Mouse (Mus musculus): ENCODE results near the gene Lrrc4. TPM values are rescaled to one million over a fixed set of nuclear protein-coding genes. Genes with fewer than 3 reads are reported as not detected.
A peak's percentile ranks its signal among the peaks of the same experiment; 100 is the strongest.

Gene Lrrc4
- 4.5 and 4.7 TPM in 2 replicates for polyA plus RNA-seq (2014; fragmentation: Nextera tagmentation; extraction: Ambion mirVana)

DNA sequence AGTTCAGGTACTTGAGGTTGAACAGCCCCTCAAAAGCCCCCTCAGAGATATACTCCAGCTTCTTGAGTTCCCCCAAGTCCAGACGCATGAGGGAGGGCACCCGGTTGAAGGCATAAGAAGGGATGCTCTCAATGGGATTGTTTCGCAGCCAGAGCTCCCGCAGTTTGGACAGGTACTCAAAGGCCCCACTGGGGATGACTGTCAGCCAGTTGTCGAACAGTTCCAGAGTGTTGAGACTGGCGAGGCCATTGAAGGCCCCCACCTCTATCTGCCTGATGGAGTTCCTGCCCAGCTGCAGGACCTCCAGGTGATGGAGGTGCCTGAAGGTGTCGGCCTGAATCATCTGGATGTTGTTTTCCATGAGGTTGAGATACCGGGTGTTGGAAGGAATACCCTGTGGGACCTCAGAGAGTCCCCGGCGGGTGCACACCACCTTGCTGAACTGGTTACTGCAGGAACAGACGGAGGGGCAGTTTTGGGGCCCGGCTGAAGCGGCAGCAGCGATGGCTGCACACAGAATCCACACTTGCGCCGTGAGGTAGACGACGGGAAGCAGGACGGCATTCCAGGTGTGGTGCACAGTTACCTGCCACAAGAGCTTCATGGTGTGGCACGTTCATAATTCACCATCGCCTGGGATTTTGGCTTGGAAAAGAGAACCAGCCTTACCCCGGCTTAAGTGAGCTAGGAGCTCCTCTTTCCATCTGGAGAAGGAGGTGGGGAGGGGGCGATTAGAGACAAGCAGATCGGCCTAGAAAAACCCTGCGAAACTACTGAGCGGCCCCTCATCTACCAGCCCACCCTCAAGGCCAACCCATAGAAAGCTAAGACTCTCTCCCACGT lies at the start of gene Lrrc4:
Lrrc4 (minus strand) TSS at position 737 of the 843 bp plus-strand sequence.
- peak within 1 kb of the TSS; percentile 99 for H3K4me2 ChIP-seq (replicated peaks; ENCODE audit: low read depth, low read length)
- H3K9me3 ChIP-seq (ENCODE audit: control insufficient read depth, low read length), result no peaks in the 10 kb centered on the region
- peak within 1 kb of the TSS; percentile 80 for H3K4me3 ChIP-seq (ENCODE audit: low read depth, low read length)
- peak within 1 kb of the TSS; percentile 88 for H3K27ac ChIP-seq (ENCODE audit: low read depth, low read length)
- H3K27me3 ChIP-seq (ENCODE audit: control insufficient read depth, insufficient read depth, low read length), result no peaks in the 10 kb centered on the region
- DNase-seq (ENCODE audit: low spot score), result no peak
- peaks cover 9% of the 10 kb centered on the region; the same call in 1 of the 2 replicates for H3K4me1 ChIP-seq (replicated peaks; ENCODE audit: control insufficient read depth, insufficient read depth, low read length)
- 0 out of 2 replicates have a peak, but pooled peaks have one; percentile 2 for ATAC-seq (ENCODE audit: low FRiP score)
- no peaks in the 10 kb centered on the region for H3K36me3 ChIP-seq (ENCODE audit: control insufficient read depth, insufficient read depth, low read length)
- peak within 1 kb of the TSS; percentile 96 for H3K9ac ChIP-seq (ENCODE audit: low read depth, low read length)
- 21% methylated on average over 27 of the region's 27 CpGs for WGBS

DNA sequence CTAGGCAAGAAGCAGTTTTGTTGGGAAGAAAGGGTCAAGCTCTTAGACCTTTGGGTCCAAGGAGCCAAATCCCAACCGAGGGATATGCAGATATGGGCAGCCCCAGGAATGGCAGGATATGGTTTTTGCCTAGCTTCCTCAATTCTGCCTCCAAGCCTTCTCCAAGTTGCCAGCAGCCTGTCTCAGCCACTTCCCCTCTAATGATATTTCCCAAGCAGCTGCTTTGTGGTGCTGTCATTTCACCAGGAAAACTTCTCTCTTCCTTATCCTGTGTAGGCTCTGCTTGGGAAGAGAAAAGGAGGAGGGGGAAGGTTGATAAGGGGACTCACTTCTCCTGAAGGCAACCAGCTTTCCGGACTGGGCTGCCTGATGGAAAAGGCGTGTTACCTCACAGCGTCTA lies 49.4 kb upstream of the Lrrc4 start:
- no peak overlapping the region for H3K4me2 ChIP-seq (replicated peaks; ENCODE audit: low read depth, low read length)
- no peaks in the 10 kb centered on the region for H3K9me3 ChIP-seq (ENCODE audit: control insufficient read depth, low read length)
- no peak overlapping the region for H3K9ac ChIP-seq (ENCODE audit: low read depth, low read length)
- no peak overlapping the region for H3K27ac ChIP-seq (ENCODE audit: low read depth, low read length)
- H3K4me3 ChIP-seq (ENCODE audit: low read depth, low read length), result no peak overlapping the region
- peaks cover 12% of the 10 kb centered on the region for H3K4me1 ChIP-seq (replicated peaks; ENCODE audit: control insufficient read depth, insufficient read depth, low read length)
- no peaks in the 10 kb centered on the region for H3K27me3 ChIP-seq (ENCODE audit: control insufficient read depth, insufficient read depth, low read length)
- H3K36me3 ChIP-seq (ENCODE audit: control insufficient read depth, insufficient read depth, low read length), result no peaks in the 10 kb centered on the region
- ATAC-seq (ENCODE audit: low FRiP score), result no peak
- DNase-seq (ENCODE audit: low spot score), result no peak
- WGBS, result 87% methylated on average over 4 of the region's 4 CpGs

DNA sequence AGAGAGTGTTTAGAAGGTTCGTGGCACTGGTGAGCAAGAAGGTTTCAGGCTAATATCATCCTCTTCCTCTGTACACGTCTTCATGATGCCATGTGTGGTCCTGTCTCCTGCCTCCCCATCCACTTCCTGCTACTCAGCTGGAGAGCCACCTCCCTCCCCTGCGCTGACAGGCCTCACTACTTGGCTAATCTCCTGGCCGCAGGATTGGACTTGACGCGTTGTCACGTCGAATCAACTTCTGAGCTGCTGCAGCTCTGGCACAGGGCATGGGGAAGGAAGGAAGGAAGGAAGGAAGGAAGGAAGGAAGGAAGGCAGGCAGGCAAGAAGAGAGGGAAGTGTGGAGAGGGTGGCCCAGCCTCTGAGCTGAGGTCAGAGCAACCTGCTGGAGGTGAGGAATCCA lies 47.8 kb upstream of the Lrrc4 start:
- Histone ChIP-seq H3K4me3 (ENCODE audit: low read depth, low read length) (no peak overlapping the region), H3K36me3 (ENCODE audit: control insufficient read depth, insufficient read depth, low read length) (no peaks in the 10 kb centered on the region), H3K27me3 (ENCODE audit: control insufficient read depth, insufficient read depth, low read length) (no peaks in the 10 kb centered on the region), H3K9me3 (ENCODE audit: control insufficient read depth, low read length) (no peaks in the 10 kb centered on the region), H3K4me2 (replicated peaks; ENCODE audit: low read depth, low read length) (no peak overlapping the region), H3K27ac (ENCODE audit: low read depth, low read length) (no peak overlapping the region), H3K9ac (ENCODE audit: low read depth, low read length) (no peak overlapping the region), H3K4me1 (replicated peaks; ENCODE audit: control insufficient read depth, insufficient read depth, low read length) (peaks cover 12% of the 10 kb centered on the region)
- DNase-seq (ENCODE audit: low spot score), result no peak
- WGBS, result 78% methylated on average over 8 of the region's 8 CpGs
- no peak for ATAC-seq (ENCODE audit: low FRiP score)

DNA sequence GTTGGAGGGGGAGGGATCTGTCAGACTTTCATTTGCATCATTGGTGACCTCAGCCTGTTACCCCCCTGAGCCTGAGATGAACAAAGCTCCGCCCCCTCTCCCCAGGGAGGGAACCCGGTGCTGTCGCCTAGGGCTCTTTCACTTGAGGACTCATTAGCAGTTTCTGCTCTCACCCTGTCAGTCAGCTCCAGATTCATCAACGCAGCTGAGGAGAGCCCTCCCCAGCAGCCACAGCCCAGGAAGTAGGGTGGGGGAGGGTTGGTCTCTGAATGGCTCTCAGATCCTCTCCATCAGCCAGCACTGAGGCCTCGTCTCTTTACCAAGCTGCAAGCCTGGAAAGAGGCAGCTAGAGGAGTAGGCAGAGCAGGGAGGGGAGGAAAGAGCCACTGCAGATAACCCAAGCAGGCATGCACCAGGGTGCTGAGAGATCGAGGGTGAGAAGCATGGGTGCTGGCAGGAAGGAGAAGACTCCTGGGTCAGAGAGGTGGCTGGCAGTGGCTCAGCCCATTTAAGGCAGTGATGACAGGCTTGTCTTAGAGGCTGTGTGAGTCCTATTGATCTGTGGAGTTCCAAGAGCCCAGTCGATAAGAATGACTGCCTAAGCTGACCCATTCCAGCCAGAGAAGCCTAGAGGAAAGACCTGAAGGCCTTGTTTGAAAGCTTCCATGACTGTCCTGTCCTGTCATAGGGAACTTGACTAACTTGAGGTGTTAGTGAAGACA lies 46.6 kb upstream of the Lrrc4 start:
- H3K9me3 ChIP-seq (ENCODE audit: control insufficient read depth, low read length), result no peaks in the 10 kb centered on the region
- H3K27ac ChIP-seq (ENCODE audit: low read depth, low read length), result no peak overlapping the region
- H3K4me2 ChIP-seq (replicated peaks; ENCODE audit: low read depth, low read length), result no peak overlapping the region
- DNase-seq (ENCODE audit: low spot score) (peak; percentile 64), ATAC-seq (ENCODE audit: low FRiP score) (peak; percentile 89)
- H3K36me3 ChIP-seq (ENCODE audit: control insufficient read depth, insufficient read depth, low read length), result no peaks in the 10 kb centered on the region
- H3K4me1 ChIP-seq (replicated peaks; ENCODE audit: control insufficient read depth, insufficient read depth, low read length), result peaks cover 12% of the 10 kb centered on the region
- no peak overlapping the region for H3K9ac ChIP-seq (ENCODE audit: low read depth, low read length)
- 21% methylated on average over 7 of the region's 7 CpGs for WGBS
- H3K4me3 ChIP-seq (ENCODE audit: low read depth, low read length), result no peak overlapping the region
- H3K27me3 ChIP-seq (ENCODE audit: control insufficient read depth, insufficient read depth, low read length), result no peaks in the 10 kb centered on the region

DNA sequence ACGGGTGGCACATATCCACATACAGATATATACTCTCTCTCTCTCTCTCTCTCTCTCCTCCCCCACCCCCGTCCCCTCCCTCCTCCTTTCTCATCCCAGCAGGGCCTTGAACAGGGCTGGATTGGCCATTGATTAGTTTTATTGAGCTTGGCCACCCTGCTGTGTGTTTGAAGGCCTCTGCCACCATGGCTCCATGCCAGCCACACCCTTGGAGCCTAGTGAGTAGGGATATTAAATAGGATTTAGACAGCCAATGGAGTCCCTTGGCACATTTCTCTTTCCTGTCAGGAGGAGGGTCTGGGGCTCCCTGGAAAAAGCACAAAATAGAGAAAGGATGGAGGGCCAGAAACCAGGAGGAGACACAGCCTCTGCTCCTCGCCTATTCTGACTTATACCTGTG lies 44.9 kb upstream of the Lrrc4 start:
- H3K4me3 ChIP-seq (ENCODE audit: low read depth, low read length), result no peak overlapping the region
- no peak overlapping the region for H3K4me2 ChIP-seq (replicated peaks; ENCODE audit: low read depth, low read length)
- no peaks in the 10 kb centered on the region for H3K36me3 ChIP-seq (ENCODE audit: control insufficient read depth, insufficient read depth, low read length)
- WGBS, result 44% methylated on average over 3 of the region's 3 CpGs
- no peak overlapping the region for H3K27ac ChIP-seq (ENCODE audit: low read depth, low read length)
- peaks cover 12% of the 10 kb centered on the region for H3K4me1 ChIP-seq (replicated peaks; ENCODE audit: control insufficient read depth, insufficient read depth, low read length)
- H3K27me3 ChIP-seq (ENCODE audit: control insufficient read depth, insufficient read depth, low read length), result no peaks in the 10 kb centered on the region
- DNase-seq (ENCODE audit: low spot score) (no peak), ATAC-seq (ENCODE audit: low FRiP score) (0 out of 2 replicates have a peak, but pooled peaks have one; percentile 2)
- no peak overlapping the region for H3K9ac ChIP-seq (ENCODE audit: low read depth, low read length)
- H3K9me3 ChIP-seq (ENCODE audit: control insufficient read depth, low read length), result no peaks in the 10 kb centered on the region

DNA sequence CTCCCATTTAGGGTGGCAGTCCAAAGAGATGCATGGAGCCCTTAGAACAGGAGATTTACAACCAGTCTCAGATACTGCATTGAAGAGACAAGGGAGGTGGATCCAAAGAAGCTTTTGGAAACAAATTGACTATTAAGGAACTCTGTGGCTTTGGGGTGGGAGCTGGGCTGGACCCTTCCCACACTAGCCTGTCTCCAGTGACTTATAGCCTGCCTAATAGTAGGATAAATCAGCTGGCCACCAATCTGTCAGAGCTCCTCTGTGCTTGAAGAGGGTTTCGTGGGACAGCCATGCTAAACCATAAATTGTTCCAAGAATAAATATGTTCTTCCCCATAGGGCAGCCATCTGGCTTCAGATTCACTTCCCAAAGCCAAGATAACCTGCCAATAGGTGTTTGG lies 43.8 kb upstream of the Lrrc4 start:
- peaks cover 12% of the 10 kb centered on the region for H3K4me1 ChIP-seq (replicated peaks; ENCODE audit: control insufficient read depth, insufficient read depth, low read length)
- H3K36me3 ChIP-seq (ENCODE audit: control insufficient read depth, insufficient read depth, low read length), result no peaks in the 10 kb centered on the region
- no peaks in the 10 kb centered on the region for H3K27me3 ChIP-seq (ENCODE audit: control insufficient read depth, insufficient read depth, low read length)
- no peaks in the 10 kb centered on the region for H3K9me3 ChIP-seq (ENCODE audit: control insufficient read depth, low read length)
- no peak for DNase-seq (ENCODE audit: low spot score)
- H3K9ac ChIP-seq (ENCODE audit: low read depth, low read length), result no peak overlapping the region
- no peak overlapping the region for H3K4me3 ChIP-seq (ENCODE audit: low read depth, low read length)
- H3K4me2 ChIP-seq (replicated peaks; ENCODE audit: low read depth, low read length), result no peak overlapping the region
- no peak for ATAC-seq (ENCODE audit: low FRiP score)
- H3K27ac ChIP-seq (ENCODE audit: low read depth, low read length), result no peak overlapping the region
- WGBS, result 77% methylated on average over 1 of the region's 1 CpGs

DNA sequence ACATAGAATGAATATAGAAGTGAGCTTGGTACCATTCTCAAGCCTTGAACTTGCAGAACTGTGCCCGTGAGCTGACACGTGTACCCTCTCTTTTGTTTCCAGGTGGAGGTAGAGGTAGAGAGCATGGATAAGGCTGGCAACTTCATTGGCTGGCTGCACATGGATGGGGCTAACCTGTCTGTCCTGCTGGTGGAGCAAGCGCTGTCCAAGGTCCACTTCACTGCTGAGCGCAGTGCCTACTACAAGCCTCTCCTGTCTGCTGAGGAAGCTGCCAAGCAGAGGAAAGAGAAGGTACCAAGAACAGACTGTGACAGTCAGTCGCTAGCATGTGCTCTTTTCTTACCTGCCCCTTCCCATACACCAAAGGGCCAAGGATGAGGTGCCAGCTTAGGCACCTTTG lies 43.2 kb upstream of the Lrrc4 start:
- no peak overlapping the region for H3K27ac ChIP-seq (ENCODE audit: low read depth, low read length)
- peaks cover 12% of the 10 kb centered on the region for H3K4me1 ChIP-seq (replicated peaks; ENCODE audit: control insufficient read depth, insufficient read depth, low read length)
- H3K27me3 ChIP-seq (ENCODE audit: control insufficient read depth, insufficient read depth, low read length), result no peaks in the 10 kb centered on the region
- no peak overlapping the region for H3K4me2 ChIP-seq (replicated peaks; ENCODE audit: low read depth, low read length)
- no peak overlapping the region for H3K4me3 ChIP-seq (ENCODE audit: low read depth, low read length)
- no peaks in the 10 kb centered on the region for H3K9me3 ChIP-seq (ENCODE audit: control insufficient read depth, low read length)
- H3K36me3 ChIP-seq (ENCODE audit: control insufficient read depth, insufficient read depth, low read length), result no peaks in the 10 kb centered on the region
- no peak overlapping the region for H3K9ac ChIP-seq (ENCODE audit: low read depth, low read length)
- no peak for ATAC-seq (ENCODE audit: low FRiP score)
- WGBS, result 92% methylated on average over 5 of the region's 5 CpGs
- no peak for DNase-seq (ENCODE audit: low spot score)

DNA sequence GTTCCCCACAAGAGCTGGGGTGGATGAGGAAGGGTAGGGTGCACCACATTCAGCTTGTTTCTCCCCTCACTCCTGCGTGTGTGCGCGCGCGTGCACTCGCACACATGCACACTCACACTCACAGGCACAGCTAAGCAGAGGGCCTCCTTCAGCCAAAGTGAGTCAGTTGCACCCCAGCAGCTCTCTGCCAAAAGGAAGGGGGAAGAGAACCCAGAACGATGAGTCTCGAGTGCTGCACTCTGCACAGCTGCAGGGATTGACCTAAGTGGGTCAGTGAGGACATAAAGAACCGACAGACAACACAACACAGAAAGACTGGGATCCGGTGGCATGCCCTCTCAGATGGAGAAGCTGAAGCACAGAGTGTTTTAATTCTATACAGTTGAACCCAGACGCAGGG lies 42.5 kb upstream of the Lrrc4 start:
- 82% methylated on average over 11 of the region's 11 CpGs for WGBS
- Histone ChIP-seq H3K27ac (ENCODE audit: low read depth, low read length) (no peak overlapping the region), H3K4me3 (ENCODE audit: low read depth, low read length) (no peak overlapping the region), H3K36me3 (ENCODE audit: control insufficient read depth, insufficient read depth, low read length) (no peaks in the 10 kb centered on the region), H3K4me1 (replicated peaks; ENCODE audit: control insufficient read depth, insufficient read depth, low read length) (peaks cover 12% of the 10 kb centered on the region), H3K9ac (ENCODE audit: low read depth, low read length) (no peak overlapping the region), H3K9me3 (ENCODE audit: control insufficient read depth, low read length) (no peaks in the 10 kb centered on the region), H3K4me2 (replicated peaks; ENCODE audit: low read depth, low read length) (no peak overlapping the region), H3K27me3 (ENCODE audit: control insufficient read depth, insufficient read depth, low read length) (no peaks in the 10 kb centered on the region)
- DNase-seq (ENCODE audit: low spot score) (no peak), ATAC-seq (ENCODE audit: low FRiP score) (no peak)

Data from hindbrain, embryonic 11.5 days (tissue).